Mouse (Mus musculus) heart, postnatal 0 days (tissue): ENCODE measurements around the gene Arhgef11.

ENCODE experiments used
- CTCF ChIP-seq: IDR thresholded peaks from 2 replicates; pipeline ENCODE4 v1.5.1; 2016; ENCODE audit warnings: antibody characterized with exemption, control low read depth, low read depth
- EP300 ChIP-seq: IDR thresholded peaks from 2 replicates; pipeline ENCODE4 v1.6.1; 2016; ENCODE audit warnings: antibody characterized with exemption, low read depth

DNA sequence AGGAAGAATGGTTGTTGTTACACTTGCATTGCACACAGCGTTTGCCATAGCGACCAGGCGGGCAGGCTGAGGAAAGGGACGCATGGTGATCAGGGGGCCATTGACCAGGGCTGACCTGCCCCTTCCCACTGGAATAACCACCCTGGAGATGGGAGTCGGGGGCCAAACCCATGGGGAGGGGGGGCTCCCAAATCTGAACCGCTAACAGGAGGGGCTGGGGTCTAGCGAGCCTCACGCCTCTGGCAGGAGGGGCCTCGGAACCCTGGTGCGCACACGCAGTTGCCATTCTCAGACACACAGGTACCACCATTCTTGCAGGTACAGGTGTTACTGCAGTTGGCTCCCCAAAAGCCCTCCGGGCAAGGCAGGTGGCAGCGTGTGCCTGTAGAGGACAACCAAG lies 136.5 kb downstream of the Arhgef11 start:
- no peak for TF ChIP-seq CTCF
- TF ChIP-seq EP300: no peak
